Mouse (Mus musculus) cerebellum, postnatal 10 days (tissue): ENCODE measurements at regions not wholly inside any gene's neighbourhood (a gene's known extent, or its start where the extent isn't known, plus 50 kb on each side); places are given as distances from the start of the nearest gene placed in this dataset.

ENCODE experiments used
- DNase-seq, 2 experiments: peaks; one replicate each; pipeline ENCODE4 v3.0.0; 2021; ENCODE audit warnings: mixed read lengths in 2 of 2

DNA sequence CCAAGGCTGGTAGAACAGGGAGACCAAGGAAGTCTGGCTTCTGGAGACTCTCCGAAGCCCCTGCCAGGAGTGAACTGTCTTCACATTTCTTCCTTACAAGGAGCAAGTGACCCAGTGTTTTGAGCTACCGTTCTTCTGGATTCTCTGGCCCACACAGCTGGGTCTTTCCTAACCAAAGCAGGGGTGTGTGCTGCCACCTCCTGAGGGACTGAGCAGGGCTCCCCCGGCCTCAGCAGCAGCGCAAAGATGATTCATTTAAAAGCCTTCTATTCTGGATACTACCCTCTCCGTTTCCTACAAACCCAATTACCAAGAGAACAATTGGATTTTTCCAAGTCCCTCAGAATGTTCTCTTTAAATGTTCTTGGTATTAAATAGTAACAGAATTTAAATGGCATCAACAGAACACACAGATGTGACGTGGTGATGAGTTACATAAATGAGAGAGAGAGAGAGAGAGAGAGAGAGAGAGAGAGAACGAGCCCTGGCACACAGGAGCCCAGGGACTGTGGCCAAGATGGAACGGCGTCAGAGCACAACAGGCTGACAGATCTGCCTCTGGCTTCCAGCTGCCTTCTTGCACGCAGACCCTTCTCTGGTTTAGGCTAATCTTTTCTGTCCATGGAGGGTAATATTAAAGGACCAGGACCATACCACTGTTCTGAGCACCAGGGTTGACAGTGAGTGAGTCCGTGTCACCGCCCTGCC is 191.6 kb downstream of the Agtpbp1 start:
- peak; percentile 61 to 67 for DNase-seq

DNA sequence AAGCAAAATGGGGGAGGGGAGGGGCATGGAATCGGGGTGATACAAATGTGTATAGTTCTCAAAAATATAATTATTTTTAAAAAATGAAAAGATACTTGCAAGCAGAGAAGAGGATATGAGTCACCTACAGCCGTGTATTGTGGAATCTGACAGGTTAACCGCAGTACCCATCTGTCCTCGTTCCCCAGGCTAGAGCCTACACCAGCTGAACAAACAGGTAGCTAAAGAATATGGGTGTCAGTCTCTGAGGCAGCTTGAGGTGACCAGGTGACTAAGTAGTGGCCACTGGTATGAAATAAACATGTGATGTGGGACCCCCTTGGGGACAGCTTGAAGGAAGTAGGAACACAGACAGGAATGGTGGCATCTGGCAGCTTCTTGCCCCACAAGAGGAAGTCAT is 192.2 kb downstream of the Agtpbp1 start:
- no peak for DNase-seq

GRCm38 (mm10) chr13:59387627-59388325 is 197.3 kb downstream of the Agtpbp1 start:
- no peak for DNase-seq

DNA sequence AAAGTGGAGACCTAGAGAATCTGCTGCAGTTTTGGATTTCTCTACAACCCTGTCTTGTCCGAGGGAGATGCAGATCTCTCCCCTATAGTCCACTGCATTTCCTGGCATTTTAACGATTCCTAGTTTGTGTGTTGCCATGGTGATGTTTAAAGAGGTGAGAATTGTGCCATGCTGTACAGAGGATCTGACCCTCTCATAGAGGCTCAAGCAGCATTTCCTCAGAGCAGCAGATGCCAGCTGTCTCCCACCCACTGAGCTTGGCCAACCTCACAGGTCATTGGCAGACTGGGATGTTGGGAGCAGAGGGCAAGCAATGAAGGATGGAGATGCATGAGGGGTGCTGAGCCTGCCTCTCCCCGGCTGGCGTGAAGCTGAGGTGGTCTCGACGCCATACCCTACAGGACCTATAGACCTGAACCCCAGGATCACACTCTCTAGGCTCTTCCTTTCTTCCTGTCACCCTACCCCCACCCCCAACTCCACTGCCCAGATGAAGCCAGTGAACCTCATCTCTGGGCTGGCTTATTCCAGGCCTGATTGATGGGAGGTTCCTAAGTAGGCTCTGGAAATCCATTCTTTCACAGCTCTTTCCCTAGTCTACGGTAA is 198.0 kb downstream of the Agtpbp1 start:
- DNase-seq, result peak; percentile 47 to 70

DNA sequence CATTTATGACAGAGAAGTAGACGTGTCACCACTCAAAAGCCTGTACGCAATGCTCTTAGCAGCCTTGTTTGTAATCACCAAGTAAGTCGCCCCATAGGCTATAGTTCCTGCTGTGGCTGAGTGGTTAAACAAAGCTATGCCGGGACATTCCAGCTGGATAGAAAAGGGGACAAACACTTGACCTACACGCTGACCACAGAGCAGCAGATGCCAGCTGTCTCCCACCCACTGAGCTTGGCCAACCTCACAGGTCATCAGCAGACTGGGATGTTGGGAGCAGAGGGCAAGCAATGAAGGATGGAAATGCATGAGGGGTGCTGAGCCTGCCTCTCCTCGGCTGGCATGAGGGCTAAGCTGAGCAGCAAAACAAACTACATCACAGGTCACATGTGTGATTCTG is 199.2 kb downstream of the Agtpbp1 start:
- peak; percentile 13 to 25 for DNase-seq

DNA sequence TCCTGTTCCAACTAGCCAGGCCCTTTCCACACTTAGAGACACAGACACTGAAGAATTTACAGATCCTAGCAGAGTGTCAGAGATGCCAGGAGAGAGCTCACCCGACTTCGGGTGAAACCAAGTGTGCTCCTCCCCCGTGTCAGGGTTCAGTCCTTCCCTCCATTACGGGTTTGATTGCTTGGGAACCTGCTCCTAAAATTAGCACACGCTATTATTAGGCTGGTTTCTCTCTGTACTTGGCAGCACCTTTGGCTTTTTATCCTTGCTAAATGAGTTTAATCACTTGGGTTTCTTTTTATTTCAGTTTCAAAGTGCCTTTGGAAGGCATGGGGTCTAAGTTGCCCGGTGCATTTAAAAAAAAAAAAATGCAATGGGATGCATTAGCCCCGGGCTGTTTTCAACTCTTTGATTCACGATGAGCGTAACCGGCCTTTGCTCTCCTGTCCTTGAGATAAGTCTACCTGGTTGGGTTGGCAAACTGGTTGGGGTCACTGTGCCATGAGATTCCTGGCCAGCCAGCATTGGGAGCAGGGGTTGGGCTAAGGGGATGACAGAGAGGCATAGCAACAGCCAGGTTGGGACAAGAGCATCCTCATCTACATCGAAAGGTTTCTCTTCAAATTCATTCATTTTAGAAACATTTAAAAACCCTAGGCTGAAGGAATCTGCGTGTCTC is 214.7 kb downstream of the Agtpbp1 start:
- no peak for DNase-seq

DNA sequence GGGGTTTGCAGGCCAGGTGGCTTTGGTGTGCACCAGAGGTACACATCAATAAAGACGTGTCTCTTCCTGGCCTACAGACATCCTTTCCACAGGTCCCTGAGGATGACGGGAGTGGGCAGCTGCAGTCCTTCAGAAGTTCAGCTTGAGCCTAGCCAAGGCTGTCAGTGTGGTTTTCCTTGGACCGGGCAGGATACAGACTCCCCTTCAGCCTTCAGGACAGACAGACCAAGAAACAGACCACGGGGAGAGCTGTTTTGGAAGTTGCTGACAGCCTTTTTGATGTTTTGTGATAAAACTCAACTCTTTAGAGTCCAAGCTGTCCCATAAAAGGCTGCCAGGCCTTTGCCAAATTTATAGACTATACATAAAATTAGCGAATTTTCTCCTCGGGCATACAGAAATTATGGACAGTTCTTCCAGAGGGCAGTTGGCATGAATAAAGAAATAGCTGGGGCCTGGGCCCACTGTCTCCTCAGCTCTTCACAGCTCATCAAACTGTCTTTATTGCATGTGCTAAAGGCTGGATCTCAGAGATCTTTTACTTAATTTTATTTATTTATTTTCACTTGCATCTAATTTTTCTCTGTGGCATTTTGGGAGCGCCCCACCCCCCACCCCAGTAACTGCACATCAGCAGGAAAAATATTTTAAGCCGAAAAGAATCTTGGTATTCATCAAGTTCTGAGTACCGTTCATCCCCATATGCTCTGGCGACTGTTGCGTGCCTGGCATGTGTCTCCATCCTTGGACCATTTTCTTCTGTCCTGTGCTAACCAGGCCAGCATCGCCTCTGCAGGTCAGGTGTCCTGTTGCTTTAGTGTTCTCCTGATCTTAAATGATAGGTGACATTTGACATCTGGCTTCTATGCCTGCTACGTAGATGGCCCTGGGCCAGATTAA is 216.2 kb downstream of the Agtpbp1 start:
- DNase-seq, result no peak

GRCm38 (mm10) chr13:59365460-59365859 is 219.6 kb downstream of the Agtpbp1 start:
- peak; percentile 94 to 96 for DNase-seq

DNA sequence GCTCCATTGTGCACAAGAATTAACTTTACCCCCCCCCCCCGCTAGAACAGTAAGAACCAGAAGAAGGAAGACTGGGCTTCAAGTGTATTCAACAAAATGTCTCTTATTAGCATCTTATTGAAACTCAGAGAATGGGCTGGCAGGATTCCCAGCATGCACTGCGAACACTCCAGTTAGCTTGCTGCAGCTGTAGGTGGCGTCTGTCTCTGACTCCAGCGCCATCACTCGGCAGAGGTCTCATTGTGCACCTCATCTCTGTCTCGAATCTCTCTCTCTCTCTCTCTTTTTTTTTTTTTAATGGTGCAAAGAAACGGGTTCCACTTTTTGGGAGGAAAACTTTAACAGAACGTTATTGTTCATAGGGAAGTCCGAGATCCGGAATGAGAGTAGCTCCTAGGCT is 221.6 kb downstream of the Agtpbp1 start:
- peak in 1 of 2 experiments; percentile 43 for DNase-seq

- no peak for DNase-seq
These were observed 223.7 kb downstream of the Agtpbp1 start for GRCm38 (mm10) chr13:59361323-59361722.

GRCm38 (mm10) chr13:59360026-59360425 is 225.0 kb downstream of the Agtpbp1 start:
- no peak for DNase-seq

GRCm38 (mm10) chr13:59358421-59358820 is 226.6 kb downstream of the Agtpbp1 start:
- no peak for DNase-seq

GRCm38 (mm10) chr13:59351461-59351860 is 233.6 kb downstream of the Agtpbp1 start:
- peak; percentile 72 to 80 for DNase-seq

DNA sequence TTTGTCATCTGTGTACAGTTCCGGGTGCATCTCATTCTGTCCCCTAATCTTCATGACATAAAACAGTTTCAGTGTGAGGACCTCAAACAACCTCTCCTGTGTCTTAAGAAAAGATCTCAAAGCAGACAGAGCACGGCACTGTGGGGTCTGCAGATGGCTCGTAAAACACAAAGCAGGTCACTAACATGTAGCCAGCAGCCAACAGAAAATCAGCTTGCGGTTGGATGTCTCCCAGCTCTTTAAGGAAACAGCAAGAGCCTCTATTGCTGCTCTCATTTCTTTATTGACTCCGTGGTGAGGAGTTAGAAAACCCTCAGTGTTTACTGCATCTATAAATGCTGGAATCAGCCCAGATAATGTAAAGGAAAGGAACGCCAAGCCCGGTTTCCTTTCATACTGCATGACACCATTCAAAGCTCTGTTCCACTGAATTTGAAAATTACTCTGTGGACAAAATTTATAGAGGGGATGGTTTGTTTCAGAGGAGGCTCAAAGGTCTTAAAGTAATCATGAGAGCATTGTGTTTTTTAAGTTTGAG is 234.3 kb downstream of the Agtpbp1 start:
- DNase-seq, result peak; percentile 62 to 64

GRCm38 (mm10) chr13:59348510-59348909 is 236.5 kb downstream of the Agtpbp1 start:
- peak; percentile 32 to 51 for DNase-seq

- DNase-seq, result peak; percentile 65 to 75
These were observed 243.2 kb downstream of the Agtpbp1 start for GRCm38 (mm10) chr13:59341871-59342270.

DNA sequence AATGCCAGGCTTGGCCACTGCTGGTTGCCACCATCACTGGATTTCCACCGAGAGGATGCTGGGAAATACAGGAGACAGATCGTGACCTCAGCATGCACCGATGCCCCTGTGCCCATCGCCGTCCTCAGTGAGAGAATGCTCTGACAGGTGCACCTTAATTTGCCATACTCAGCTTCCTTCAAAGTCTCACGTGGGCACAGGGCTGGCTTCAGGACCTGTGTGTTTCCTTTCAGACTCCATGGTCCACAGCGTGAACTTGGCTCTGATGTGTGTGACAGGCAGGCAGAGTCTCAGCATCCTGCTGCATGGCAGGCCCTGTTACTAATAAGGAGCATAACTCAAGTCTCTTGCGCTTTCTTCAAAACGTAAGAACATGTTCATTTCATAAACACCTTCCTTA is 246.6 kb downstream of the Agtpbp1 start:
- DNase-seq, result peak; percentile 63 to 71

GRCm38 (mm10) chr13:59323933-59324332 is 261.1 kb downstream of the Agtpbp1 start:
- DNase-seq, result peak; percentile 50 to 57

- DNase-seq, result peak; percentile 46 to 50
These were observed 261.6 kb downstream of the Agtpbp1 start for GRCm38 (mm10) chr13:59323441-59323840.

GRCm38 (mm10) chr13:59320261-59320660 is 264.8 kb downstream of the Agtpbp1 start:
- DNase-seq, result no peak

GRCm38 (mm10) chr13:59317458-59318005 is 267.5 kb downstream of the Agtpbp1 start:
- DNase-seq, result peak; percentile 74 to 79

GRCm38 (mm10) chr13:59315811-59316210 is 269.2 kb downstream of the Agtpbp1 start:
- DNase-seq, result peak; percentile 42 to 61
